Mouse (Mus musculus) neutrophil, adult 83 days (primary cell): ENCODE data around the gene Dusp22. TPM values are rescaled to one million over a fixed set of nuclear protein-coding genes. Genes with fewer than 3 reads are reported as not detected.

ENCODE experiments used
- total RNA-seq, 2 experiments: library from RNA; stranded (reverse); gene quantifications; one replicate each; pipeline ENCODE4 v1.2.4; 2023

Gene Dusp22
- 10 to 100 TPM; 19.4 to 19.5 TPM for total RNA-seq

DNA sequence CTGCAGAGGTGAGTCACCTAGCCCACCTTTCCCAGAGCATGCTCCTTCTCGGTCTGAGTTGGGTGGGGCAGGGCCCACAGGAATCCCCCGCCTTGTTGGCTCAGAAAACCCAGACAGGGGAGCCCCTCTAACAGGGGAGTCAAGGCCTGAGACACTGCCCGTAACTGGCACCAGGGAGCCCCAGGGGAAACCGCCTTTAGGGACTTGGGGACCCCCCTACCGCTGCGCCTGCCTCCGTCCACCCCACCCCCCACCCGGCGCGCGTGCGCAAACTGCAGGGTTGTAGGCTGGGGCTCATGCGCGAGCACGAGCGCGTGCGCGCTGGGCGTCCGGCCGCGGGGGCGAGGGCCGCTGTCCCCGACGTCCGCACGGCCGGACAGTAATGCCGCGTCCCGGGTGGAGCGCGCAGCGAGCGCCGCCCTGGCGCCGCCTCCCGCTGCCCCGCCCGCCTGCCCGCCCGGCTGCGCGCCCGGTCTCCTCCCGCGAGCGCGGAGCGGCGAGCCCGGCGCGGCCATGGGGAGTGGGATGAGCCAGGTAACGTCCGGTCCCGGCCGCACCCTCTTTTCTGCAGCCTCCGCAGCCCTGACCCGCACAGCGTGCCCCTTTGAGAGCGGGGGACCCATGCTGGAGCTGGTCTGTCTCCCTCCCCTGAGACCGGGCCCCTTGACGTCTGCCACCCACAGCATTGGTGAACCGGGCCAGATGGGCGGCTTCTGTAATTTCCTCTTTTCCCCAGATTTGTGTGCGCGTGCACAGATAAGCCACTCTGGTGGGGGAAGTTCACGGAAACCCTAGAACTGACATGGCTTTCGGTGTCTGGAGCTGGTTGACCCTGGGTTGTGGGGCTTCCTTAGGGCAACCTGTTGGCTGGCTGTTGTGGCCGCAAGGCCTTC, at the start of gene Dusp22:
TSS of gene Dusp22 (plus strand) at position 387 of the 893 bp plus-strand sequence.

GRCm38 (mm10) chr13:30749021-30749556, 89.3 kb downstream of the Dusp22 start, which contains the start of gene Irf4:
Gene Irf4, plus strand, starts transcription at chr13:30749226.

Other genes with a start within 250 kb of the Dusp22 start
- 10 to 100 TPM; 57.5 to 65.5 TPM for gene Uqcrfs1, start 114.6 kb upstream of the Dusp22 start, total RNA-seq
- 10 to 100 TPM; 11.1 to 14.8 TPM for gene Irf4, start 89.2 kb downstream of the Dusp22 start, total RNA-seq